Mouse (Mus musculus) gastrocnemius, adult 2 months (tissue): ENCODE results near the gene Ccdc144b. TPM values are rescaled to one million over a fixed set of nuclear protein-coding genes. Genes with fewer than 3 reads are reported as not detected.

ENCODE experiments used
- DNase-seq: peaks from one replicate; pipeline ENCODE4 v3.0.0; 2022
- H3K27ac ChIP-seq: fragments of 200-600 bp; 2 replicates; pipeline ENCODE4 v1.8.1; 2022; ENCODE audit warnings: mild to moderate bottlenecking
- H3K4me3 ChIP-seq: fragments of 200-600 bp; 2 replicates; pipeline ENCODE4 v1.8.1; 2022; ENCODE audit warnings: mild to moderate bottlenecking, moderate library complexity
- CTCF ChIP-seq: fragments of 200-600 bp; IDR thresholded peaks from 2 replicates; pipeline ENCODE4 v1.8.1; 2022; ENCODE audit warnings: antibody characterized with exemption, mild to moderate bottlenecking, moderate library complexity
- intact Hi-C: fragments of 180-260 bp; cut with DNase I; formaldehyde crosslinking; loops from one replicate; pipeline ENCODE4 v1.15.1; 2025
- total RNA-seq, 2 experiments: library from RNA; stranded (reverse); gene quantifications; 2 replicates each; pipeline ENCODE4 v1.2.3; 2021

Ccdc144b gene
- total RNA-seq, 2 experiments from 2014 or later, result not detected

DNA sequence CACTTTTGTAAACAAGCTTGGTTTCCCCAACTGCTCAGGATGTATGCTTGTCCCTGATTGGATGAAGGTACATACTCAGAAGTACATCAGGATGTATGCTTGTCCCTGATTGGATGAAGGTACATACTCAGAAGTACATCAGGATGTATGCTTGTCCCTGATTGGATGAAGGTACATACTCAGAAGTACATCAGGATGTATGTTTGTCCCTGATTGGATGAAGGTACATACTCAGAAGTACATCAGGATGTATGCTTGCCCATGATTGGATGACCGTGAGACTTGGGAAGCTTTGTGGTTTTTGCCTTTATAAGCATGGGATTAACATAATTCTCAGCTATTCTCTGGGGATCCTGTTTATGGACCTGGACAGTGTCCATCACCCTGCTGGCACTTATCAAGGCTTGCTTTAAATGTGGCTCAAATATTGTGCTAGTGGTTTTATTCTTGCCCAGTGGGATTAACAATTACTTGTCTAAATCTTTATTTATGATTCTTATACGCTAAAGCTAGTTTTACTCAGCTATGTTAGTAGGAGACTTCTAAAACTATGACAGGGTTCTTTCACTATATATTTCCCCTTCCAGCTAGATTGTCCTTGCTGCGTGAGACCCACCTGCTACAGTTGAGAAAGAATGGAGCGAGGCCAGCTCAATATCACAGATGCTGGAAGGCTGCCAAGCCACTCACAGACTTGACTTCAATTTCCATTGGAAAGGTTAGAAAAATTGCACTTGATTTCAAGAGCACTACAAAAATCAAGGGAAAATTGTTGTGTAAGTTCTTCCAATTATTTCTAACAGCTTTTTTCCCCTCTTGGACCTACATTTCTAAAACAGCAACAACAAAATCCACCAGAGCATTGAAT is 49.1 kb downstream of the Ccdc144b start:
- intact Hi-C loops, result loop anchor here (5.0 kb wide), 3 partner anchors 63 to 252 kb away; partner anchors contain the start of genes Acad9, Atp11b and D3Ertd254e

DNA sequence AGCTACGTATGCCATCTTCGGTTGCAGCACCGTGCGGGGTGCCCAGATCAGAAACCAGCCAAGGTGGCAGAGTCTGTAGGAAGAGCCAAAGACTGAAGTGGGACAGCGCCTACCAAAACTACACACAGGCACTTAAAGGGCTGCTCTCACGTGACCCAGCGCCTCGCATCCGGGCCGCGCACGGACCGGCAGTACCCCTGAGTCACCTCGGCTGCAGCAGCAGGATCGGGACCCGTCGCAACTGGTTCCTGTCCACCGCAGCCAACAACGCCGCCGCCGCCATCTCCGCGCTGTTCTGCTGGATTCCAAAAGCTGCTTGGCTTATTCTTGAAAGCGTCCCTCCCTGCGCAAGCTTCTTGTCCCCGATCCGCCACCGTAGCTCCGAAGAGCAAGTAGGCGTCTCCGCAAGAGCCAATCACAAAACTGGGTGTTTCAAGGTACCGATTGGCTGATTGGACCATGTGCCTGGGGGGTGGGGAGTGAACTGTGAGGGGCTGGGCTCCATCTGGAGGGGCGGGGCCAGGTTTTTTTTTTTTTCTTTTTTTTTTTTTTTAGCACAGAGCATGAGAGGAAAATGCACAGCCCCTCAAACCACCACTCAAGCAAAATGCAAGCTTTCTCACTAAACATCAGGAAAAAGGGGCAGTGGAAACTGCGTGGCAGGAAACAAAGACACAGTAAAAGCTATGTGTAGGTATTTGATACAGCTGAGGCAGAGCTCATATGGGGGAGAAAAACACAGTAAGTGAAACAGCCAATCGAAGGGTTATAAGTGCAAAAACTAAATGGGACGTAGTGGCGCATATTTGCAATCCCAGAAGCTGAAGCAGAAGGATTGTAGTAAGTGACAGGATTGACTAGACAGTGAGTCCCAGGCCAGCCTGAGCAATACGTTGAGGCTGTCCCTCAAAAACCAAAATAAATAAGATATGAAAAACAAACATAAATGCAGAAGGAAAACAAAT is 52.8 kb downstream of the Ccdc144b start, which contains the start of gene Mccc1:
Gene Mccc1 (minus strand): TSS at position 404 of the 965 bp plus-strand sequence.
- peak within 1 kb of the TSS; percentile 98 for H3K27ac ChIP-seq
- peak within 1 kb of the TSS; percentile 82 for H3K4me3 ChIP-seq
- intact Hi-C loops, result loop anchor here (5.0 kb wide), 3 partner anchors 67 to 248 kb away; partner anchors contain the start of genes Acad9, Atp11b and D3Ertd254e
- DNase-seq, result peak; percentile 96
- no peak for TF ChIP-seq CTCF

More for the DNA sequence above, 49.1 kb downstream of the Ccdc144b start:
- TF ChIP-seq CTCF, result no peak
- DNase-seq, result no peak
- Histone ChIP-seq H3K4me3 (no peak overlapping the region), H3K27ac (no peak overlapping the region)

DNA sequence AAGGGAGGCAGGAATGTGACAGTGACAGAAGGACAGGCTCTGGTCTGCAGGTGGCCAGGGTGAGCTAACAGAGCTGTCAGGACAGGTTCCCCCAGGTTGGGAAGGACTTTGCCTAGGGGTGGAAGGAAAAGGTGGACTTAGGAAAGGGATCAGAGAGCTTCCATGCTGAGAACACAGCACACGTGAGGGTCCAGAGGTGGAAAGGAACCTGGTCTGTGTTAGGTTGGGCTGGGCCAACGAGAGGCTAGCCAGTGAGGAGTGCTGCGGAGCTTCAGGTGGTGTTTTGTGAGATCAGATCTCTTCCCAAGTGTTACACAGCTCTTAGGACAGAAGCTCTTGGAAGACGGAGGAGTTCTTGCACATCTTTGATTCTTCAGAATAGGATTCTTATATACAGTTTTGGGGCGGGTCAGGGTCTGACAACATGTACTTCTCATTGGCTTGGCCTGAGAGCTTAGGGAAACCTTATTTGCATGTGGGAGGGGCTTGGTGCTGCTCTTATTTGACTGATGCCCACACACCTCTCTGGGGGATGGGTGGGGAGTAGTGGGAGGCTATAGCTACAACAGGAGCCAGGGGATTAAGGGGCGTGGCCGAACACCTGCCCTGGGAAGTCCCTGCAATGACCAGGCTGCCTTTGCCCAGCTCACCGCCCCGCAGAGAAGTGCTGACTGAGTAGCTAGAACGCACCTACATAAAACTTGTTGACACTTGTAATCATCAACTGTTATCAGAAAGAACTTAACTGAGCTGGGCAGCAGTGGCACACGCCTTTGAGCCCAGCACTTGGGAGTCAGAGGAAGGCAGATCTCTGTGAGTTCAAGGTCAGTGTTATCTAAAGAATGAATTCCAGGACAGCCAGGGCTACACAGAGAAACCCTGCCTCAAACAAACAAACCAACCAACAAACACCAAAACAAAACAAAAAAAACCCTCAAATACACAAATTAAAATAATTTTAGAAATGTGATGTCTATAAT is 58.5 kb downstream of the Ccdc144b start:
- H3K4me3 ChIP-seq, result no peak overlapping the region
- intact Hi-C loops, result loop anchor here (5.0 kb wide), 1 partner anchor 63 kb away; no protein-coding TSS in a partner anchor
- no peak overlapping the region for H3K27ac ChIP-seq
- no peak for TF ChIP-seq CTCF
- DNase-seq, result no peak

DNA sequence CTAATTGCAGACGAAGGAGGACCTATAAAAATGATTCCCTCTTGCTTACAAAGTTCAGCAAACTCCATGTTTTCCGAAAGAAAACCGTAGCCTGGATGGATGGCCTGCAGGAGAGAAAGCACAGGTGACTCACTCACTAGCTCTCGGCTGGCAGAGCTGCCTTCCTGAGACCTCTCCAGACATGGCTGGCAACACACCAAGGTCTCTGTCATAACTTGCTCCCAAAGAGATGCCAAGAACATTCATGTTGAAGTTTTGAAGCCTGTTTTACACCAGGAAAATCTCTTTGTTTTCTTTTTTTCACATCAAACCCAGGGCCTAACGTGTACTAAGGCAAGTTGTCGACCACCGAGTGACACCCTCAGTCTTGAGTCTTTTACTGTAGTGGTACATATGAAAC is 62.6 kb downstream of the Ccdc144b start:
- DNase-seq, result no peak
- H3K4me3 ChIP-seq, result no peak overlapping the region
- TF ChIP-seq CTCF, result no peak
- no peak overlapping the region for H3K27ac ChIP-seq
- intact Hi-C loops, result no loop called here

DNA sequence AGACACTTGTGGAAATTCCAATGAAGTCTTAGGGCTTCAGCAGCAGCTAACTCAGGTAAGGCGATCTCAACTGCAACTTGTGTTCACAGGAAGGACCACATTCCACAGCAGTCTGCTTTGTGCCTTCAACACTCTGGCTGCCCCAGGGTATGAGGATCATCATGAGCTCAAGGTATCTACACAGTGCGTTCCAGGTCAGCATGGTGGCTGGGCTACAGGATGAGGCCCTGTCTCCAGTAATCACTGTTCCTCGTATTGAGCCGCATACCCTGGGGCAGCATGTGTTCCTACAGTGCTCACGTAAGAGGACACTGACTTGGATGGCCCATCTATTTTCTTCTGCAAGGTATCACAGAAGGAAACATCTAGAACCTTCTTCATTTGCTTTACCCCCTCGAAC is 65.3 kb downstream of the Ccdc144b start:
- DNase-seq, result no peak
- intact Hi-C loops, result no loop called here
- Histone ChIP-seq H3K27ac (no peak overlapping the region), H3K4me3 (no peak overlapping the region)
- TF ChIP-seq CTCF, result no peak

DNA sequence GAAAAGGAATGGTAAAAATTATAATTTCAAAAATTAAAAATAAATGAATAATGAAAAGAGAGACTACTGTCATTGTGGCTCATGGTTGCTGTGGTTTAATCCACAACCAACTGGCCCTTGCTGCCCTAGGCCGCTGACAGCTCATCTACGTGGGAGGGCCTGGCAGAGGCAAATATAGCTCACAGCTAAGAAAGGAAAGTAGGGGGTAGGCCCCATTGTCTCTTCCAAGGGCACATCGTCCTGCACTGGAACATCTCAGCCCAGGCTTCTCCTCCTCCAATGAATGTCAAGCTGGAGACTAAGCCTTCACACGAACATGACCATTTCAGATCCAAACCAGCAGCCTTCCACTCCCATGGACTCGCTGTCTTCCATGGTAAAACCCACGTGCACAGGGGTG is 67.1 kb downstream of the Ccdc144b start:
- Histone ChIP-seq H3K4me3 (no peak overlapping the region), H3K27ac (no peak overlapping the region)
- intact Hi-C loops, result no loop called here
- no peak for TF ChIP-seq CTCF
- no peak for DNase-seq

DNA sequence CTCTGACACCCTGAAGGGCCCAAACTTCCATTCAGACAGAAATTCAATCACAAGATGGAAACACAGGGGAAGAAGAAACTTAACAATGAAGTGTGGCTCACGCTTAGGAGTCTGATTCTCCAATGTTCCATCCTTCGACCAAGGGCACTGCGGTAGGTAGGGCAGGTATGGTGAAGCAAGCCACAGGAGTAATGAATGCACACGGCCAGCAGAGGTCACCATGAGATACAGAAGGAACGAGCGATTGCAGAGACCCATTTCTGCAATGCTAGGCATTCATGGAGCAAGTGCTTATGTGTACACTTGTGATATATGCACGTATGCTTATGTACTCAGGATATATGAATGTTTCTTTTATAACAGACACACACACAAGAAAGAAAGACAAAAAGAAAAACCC is 79.8 kb downstream of the Ccdc144b start:
- intact Hi-C loops, result loop anchor here (5.0 kb wide), 2 partner anchors 89 to 286 kb away; no protein-coding TSS in a partner anchor
- DNase-seq, result no peak
- peak; percentile 44 for TF ChIP-seq CTCF
- no peak overlapping the region for H3K4me3 ChIP-seq
- H3K27ac ChIP-seq, result no peak overlapping the region

DNA sequence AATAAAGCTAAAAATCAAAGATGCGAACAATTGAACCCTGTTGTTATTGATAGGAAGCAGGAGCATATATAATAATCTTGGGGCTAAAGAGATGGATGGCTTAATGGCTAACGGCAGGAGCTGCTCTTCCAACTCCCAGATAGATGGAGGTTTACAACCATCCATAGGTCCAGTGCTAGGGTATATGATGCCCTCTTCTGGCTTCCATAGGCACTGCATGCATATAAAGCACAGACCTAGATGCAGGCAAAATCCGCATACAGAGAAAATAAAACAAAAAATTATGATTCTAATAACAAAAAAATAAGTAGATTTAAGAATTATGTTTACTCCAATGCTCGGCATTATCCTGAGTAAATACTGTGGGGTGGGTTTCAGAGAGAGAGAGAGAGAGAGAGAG is 80.4 kb downstream of the Ccdc144b start:
- no peak overlapping the region for H3K4me3 ChIP-seq
- peak; percentile 70 for TF ChIP-seq CTCF
- no peak overlapping the region for H3K27ac ChIP-seq
- no peak for DNase-seq
- intact Hi-C loops, result loop anchor here (5.0 kb wide), 2 partner anchors 89 to 286 kb away; no protein-coding TSS in a partner anchor

DNA sequence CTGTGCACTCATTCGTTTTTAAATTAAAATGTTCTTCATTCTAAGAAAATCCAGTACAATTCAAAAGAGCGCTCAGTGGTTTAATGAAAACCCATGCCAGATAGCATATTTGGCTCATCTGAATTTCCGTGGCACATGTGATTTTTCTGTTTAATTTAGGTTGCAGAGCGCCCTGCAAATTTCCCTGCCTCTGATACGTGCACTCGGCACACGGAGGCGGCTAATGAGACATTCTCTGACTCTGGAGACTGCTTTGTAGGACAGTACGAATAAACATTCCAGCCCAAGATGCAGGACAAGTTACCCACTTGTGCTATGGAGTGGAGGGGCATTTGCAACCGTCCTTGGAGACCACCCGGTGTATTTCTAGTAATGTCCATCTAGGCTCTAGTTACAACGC is 82.2 kb downstream of the Ccdc144b start:
- H3K27ac ChIP-seq, result no peak overlapping the region

DNA sequence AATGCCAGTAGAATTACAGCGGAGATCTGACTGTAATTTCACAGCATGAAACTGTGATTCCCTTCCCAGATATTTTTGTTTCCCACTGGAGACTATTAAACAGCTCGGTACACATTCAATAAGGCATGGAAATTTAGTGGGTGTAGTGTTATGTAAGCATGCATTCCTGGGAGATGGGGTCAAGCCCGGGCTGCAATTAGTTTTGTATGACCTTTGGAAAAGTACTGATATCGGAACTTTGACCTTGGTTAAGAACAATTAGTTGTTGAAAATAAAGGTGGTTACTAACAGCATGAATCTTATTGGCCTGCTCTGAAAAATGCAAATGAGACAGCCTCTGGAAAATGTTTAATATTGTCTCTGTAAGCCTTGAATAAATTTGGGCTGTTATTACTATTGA is 82.9 kb downstream of the Ccdc144b start:
- TF ChIP-seq CTCF, result no peak
- Histone ChIP-seq H3K4me3 (no peak overlapping the region), H3K27ac (no peak overlapping the region)
- DNase-seq, result no peak
- intact Hi-C loops, result loop anchor here (5.0 kb wide), 2 partner anchors 92 to 283 kb away; no protein-coding TSS in a partner anchor

More for the DNA sequence above, 82.2 kb downstream of the Ccdc144b start:
- no peak overlapping the region for H3K4me3 ChIP-seq
- no peak for TF ChIP-seq CTCF
- intact Hi-C loops, result loop anchor here (5.0 kb wide), 2 partner anchors 91 to 284 kb away; no protein-coding TSS in a partner anchor
- DNase-seq, result no peak

DNA sequence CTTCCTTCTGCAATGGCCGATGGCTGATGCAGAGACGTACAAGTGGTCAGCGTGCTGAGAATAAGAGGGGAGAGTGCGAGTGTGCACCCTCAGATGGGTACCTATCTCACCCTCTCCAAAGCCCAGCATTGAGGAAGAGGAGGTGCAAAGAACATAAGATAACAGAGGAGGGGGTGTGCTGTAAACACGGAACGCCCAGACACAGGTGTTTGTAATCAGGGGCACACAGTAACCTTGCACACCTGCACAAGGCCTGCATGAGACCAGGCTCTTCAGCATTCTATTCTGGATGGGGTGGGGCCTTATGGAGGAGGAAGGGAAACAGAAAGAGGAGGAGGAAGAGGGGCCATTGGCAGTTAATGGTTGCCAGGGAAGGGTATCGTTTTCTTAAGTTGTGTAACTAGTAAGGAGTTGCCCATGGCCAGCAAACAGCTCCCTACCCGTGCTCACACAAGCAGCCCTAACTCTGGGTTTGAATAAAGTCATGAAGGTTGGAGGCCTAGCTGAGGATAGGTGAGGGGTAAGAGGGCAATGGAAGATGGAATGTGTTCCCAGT is 85.9 kb downstream of the Ccdc144b start:
- intact Hi-C loops, result loop anchor here (10.0 kb wide), 1 partner anchor 163 kb away; no protein-coding TSS in a partner anchor
- Histone ChIP-seq H3K4me3 (no peak overlapping the region), H3K27ac (no peak overlapping the region)
- no peak for TF ChIP-seq CTCF
- no peak for DNase-seq
